Mouse (Mus musculus): ENCODE results near the gene Shmt2. TPM values are rescaled to one million over a fixed set of nuclear protein-coding genes. Genes with fewer than 3 reads are reported as not detected.

Gene Shmt2
- total RNA-seq, 2 experiments from 2014 or later, result 27.5 to 32.9 TPM

GRCm38 (mm10) chr10:127536586-127537314 is 14.5 kb upstream of the Shmt2 start:
- intact Hi-C loops (cut with DNase I), result loop anchor here (1.0 to 5.0 kb wide), 3 partner anchors 24 to 199 kb away; partner anchors contain the start of gene Stac3
- DNase-seq (ENCODE audit: low spot score in 2 of 2), result peak; percentile 65 to 68

- no peak for DNase-seq (ENCODE audit: low spot score in 2 of 2)
- intact Hi-C loops (cut with DNase I), result loop anchor here (5.0 kb wide), 2 partner anchors 33 to 198 kb away; partner anchors contain the start of gene Stac3
Observed at GRCm38 (mm10) chr10:127534929-127535384, 12.7 kb upstream of the Shmt2 start.

- intact Hi-C loops (cut with DNase I), result no loop called here
- DNase-seq (ENCODE audit: low spot score in 2 of 2), result no peak
Observed at GRCm38 (mm10) chr10:127534036-127534928, 12.0 kb upstream of the Shmt2 start, which contains the start of gene Nxph4. Nxph4 (minus strand) TSS chr10:127534559.

- intact Hi-C loops (cut with DNase I), result no loop called here
- DNase-seq (ENCODE audit: low spot score in 2 of 2), result no peak
Observed at GRCm38 (mm10) chr10:127531548-127531947, 9.3 kb upstream of the Shmt2 start.

GRCm38 (mm10) chr10:127530945-127531344 is 8.7 kb upstream of the Shmt2 start:
- DNase-seq (ENCODE audit: low spot score in 2 of 2), result no peak
- intact Hi-C loops (cut with DNase I), result no loop called here

- DNase-seq (ENCODE audit: low spot score in 2 of 2), result peak in 1 of 2 experiments; percentile 63
- intact Hi-C loops (cut with DNase I), result no loop called here
Observed at GRCm38 (mm10) chr10:127527481-127527880, 5.2 kb upstream of the Shmt2 start.

- intact Hi-C loops (cut with DNase I), result no loop called here
- no peak for DNase-seq (ENCODE audit: low spot score in 2 of 2)
Observed at GRCm38 (mm10) chr10:127526681-127527080, 4.4 kb upstream of the Shmt2 start.

- no peak for DNase-seq (ENCODE audit: low spot score in 2 of 2)
- intact Hi-C loops (cut with DNase I), result no loop called here
Observed at GRCm38 (mm10) chr10:127526048-127526447, 3.8 kb upstream of the Shmt2 start.

GRCm38 (mm10) chr10:127524646-127525255 is 2.5 kb upstream of the Shmt2 start:
- DNase-seq (ENCODE audit: low spot score in 2 of 2), result no peak
- intact Hi-C loops (cut with DNase I), result no loop called here

GRCm38 (mm10) chr10:127521611-127522080 is 598 bp downstream of the Shmt2 start:
- intact Hi-C loops (cut with DNase I), result no loop called here

GRCm38 (mm10) chr10:127520714-127521357 is 1.4 kb downstream of the Shmt2 start:
- no peak for DNase-seq (ENCODE audit: low spot score in 2 of 2)
- intact Hi-C loops (cut with DNase I), result no loop called here

More at GRCm38 (mm10) chr10:127521611-127522080, 598 bp downstream of the Shmt2 start:
- DNase-seq (ENCODE audit: low spot score in 2 of 2), result no peak

GRCm38 (mm10) chr10:127519903-127520713 is 2.1 kb downstream of the Shmt2 start:
- intact Hi-C loops (cut with DNase I), result no loop called here
- no peak for DNase-seq (ENCODE audit: low spot score in 2 of 2)

- intact Hi-C loops (cut with DNase I), result no loop called here
- DNase-seq (ENCODE audit: low spot score in 2 of 2), result no peak
Observed at GRCm38 (mm10) chr10:127519041-127519701, 3.1 kb downstream of the Shmt2 start.

- intact Hi-C loops (cut with DNase I), result no loop called here
- no peak for DNase-seq (ENCODE audit: low spot score in 2 of 2)
Observed at GRCm38 (mm10) chr10:127517941-127518340, 4.3 kb downstream of the Shmt2 start.

- no peak for DNase-seq (ENCODE audit: low spot score in 2 of 2)
- intact Hi-C loops (cut with DNase I), result no loop called here
Observed at GRCm38 (mm10) chr10:127516576-127517260, 5.5 kb downstream of the Shmt2 start.

- DNase-seq (ENCODE audit: low spot score in 2 of 2), result no peak
- intact Hi-C loops (cut with DNase I), result no loop called here
Observed at GRCm38 (mm10) chr10:127515983-127516459, 6.2 kb downstream of the Shmt2 start.

All from left cerebral cortex, postnatal 14 days (tissue).